Mouse (Mus musculus): Measurements from ENCODE around the gene Atad5.
"Not testable (repeated sequence)": the region's sequence is repeated elsewhere in the genome, so short reads cannot be mapped to it uniquely, and the experiment has no call there.

Atad5 gene

DNA sequence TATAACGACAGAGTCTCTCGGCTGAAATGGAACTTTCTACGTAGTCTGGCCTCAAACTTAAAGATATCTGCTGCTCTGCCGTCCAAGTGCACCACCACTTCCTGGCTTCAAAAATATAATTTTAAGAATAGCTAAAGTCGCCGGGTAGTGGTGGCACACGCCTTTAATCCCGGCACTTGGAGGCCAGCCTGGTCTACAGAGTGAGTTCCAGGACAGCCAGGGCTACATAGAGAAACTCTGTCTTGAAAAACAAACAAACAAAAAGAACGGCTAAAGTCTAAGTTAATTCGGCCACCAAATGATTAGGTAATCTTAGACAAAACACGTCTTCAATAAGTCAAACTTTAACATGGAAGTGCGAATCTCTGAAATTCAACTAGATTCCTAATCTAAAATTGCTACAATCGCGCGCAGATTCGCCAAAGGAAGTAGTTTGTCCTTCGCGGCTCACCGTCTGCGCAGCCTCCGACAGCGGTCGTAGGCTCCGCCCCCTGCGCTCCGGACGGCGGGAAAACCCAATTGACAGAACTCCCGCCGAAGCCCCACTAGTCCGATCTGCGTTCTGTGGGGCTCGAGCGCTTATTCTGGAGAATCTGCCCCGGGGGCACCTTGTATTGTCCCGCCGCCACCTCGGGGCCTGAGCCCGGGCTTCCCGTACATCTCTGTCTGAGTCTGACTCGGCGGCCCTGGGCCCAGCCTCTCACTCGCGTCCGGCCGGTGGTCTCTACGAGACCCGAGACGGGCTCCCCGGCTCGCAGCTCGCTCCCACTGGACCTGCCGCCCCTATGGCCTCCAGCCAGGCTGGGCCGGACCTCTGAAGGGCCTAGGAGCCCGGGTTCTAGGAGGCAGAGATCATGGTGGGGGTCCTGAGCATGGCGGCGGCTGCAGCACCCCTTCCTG, at the start of gene Atad5:
Gene Atad5, plus strand, starts transcription at position 484 of the 900 bp plus-strand sequence.
- in situ Hi-C loops (cut with MboI, MseI) = loop anchor here (5.0 kb wide), 1 partner anchor 48 kb away; no protein-coding TSS in a partner anchor

DNA sequence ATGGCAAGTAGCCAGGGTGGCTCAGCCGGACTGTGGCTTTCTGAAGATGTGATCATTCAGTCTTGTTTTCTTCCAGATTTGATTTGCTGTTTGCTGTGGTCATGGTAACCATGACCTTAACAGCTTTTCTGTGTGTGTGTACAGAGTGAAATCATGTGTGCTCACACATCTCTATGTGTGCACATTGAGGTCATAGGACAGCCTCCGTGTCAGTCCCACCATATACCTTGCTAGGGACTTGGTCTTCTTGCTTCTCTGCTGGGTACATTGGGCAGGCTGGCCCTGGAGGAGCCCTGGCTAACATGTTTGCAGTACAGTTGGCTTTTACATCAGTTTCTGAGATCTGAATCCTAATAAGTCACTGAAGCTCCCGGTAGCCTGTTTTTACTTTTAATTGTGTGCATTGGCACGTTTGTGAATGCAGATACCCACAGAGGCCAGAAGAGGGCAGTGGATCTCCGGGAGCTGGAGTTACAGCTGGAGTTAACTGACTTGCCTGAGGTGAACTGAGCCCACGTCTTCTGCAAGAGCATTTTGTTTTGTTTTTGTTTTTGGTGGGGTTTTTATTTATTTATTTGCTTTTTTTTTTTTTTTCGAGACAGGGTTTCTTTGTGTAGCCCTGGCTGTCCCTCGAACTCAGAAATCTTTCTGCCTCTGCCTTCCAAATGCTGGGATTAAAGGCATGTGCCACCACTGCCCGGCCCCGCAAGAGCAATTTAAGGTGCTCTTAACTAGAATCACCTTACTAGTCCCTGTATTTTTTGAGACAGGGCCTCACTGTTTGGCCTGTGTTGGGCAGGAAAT, 46.4 kb upstream of the Atad5 start:
- in situ Hi-C loops (cut with MboI, MseI) = no loop called here

DNA sequence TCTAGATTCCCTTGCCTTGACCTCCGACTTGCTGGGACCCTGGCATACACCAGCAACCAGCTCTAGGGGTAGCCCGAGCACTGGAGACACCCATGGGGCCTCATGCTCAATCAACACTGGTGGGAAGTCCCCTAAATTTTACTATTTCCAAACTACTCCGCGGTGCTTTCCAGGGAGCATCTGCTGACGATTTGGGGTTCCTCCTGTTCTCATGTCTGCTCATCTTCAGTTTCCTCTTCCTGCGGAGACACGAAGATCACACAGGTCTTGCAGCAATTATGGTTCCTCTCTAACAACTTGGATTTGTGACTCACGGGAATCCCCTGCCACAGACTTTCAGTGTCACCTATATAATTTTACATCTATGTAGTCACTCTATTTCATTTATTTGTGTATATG, 45.8 kb upstream of the Atad5 start:
- in situ Hi-C loops (cut with MboI, MseI) = no loop called here

DNA sequence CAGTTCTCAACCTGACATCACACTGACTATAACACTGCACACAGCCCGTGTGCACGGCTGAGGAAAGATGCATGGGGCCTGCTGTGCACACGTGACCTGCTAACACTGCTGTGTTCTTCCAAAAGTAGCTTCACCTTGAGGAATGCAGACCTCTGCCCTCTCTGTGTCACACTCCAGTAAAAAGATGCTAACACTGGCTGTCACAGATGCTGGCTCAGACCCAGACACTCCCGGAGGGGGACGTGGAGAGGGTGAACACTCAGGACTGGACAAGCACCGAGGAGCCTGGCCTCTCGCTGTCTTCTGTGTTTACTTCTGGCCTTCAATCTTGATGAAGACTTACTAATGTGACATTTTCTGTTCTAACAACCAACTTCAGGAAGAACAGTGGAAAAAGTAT, 42.3 kb upstream of the Atad5 start:
- in situ Hi-C loops (cut with MboI, MseI) = no loop called here

DNA sequence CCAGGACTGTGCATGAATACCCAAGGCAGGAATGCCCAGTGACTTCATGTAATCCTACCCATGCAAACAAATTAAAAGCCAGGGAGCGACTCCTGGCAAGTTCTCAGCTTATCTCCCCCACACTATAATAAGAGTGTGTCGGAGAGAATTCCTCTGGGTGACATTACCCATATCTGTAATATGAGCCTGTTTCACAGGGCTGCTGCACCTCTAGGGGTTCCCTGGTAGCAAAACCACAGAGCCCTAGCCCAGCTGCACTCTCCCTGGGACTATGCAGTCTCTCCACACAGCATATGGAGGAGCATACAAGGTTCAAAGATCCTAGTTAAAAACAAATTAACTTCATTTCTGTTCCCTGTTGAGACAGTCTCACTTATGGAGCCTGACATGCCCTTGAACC, 39.1 kb upstream of the Atad5 start:
- in situ Hi-C loops (cut with MboI, MseI) = no loop called here

DNA sequence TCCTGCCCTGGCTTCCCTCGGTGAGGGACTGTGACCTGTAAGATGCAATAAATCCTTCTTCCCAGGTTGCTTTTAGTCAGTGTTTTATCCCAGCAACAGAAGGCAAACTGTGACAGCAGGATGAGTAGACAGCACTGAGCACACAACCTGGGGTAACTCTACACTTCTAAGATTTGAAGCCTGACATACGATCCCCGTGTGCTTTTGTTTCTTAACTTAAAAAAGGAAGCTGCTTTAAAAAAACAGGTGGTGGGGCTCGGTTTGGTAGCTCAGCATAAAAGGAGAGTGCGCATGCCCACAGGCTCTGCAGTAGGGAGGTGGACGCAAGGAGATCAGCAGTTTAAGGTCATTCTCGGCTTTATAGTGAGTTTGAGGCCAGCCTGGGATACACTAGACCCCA, 36.7 kb upstream of the Atad5 start:
- in situ Hi-C loops (cut with MboI, MseI) = no loop called here

DNA sequence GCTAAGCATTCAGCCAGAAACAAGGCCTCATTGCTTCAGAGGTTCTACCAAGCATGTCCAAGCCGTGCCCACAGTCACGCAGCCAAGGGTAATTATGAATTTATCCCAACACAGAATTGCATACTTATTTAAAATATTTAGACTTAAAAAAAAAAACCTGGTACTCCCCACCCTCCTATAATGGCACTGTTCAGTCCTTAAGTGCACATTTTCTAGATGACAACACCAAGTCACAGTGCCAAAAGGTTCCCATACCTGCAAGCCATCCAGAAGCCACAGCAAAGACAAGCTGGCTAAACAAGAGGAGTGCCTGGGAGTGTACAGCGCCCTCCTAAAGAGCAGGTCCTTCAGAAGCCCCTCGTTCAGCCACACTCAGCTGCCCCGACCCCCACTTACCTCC, 36.0 kb upstream of the Atad5 start:
- in situ Hi-C loops (cut with MboI, MseI) = no loop called here

DNA sequence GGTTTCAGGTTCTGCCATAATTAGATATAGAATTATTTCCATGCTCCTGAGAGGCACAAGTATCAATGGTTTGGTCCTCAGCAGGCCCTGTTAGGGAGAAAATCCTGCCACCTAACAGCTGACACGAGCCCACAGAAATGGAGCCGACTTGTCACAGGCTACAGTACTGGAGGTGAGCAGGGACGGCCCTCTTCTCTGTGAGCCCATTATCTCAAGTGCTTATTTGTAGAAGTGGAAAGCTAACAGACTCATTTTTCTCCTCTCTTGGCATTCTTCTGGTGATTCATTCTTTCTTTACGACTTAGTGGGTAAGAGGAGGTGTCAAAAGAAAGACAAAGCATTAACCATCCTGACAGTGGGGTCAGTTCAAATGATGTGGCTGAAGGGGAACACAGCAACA, 34.5 kb upstream of the Atad5 start:
- in situ Hi-C loops (cut with MboI, MseI) = no loop called here

DNA sequence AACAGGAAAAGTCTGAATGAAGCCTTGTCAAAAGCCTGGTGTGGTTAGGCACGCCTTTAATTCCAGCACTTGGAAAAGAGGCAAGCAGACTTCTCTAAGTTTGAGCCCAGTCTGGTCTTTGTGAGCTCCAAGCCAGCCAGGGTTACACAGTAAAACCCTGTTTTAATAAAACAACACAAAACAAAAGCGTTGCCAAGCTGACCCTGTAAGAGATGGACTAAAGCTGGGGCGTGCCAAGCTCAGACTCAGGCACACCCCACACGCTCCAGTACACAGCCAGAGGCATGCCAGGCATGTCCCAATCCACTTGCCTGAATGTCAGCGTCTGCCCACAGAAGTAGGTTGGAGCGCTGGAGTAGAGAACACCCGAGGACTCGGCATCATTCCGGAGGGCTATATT, 33.1 kb upstream of the Atad5 start:
- in situ Hi-C loops (cut with MboI, MseI) = no loop called here

DNA sequence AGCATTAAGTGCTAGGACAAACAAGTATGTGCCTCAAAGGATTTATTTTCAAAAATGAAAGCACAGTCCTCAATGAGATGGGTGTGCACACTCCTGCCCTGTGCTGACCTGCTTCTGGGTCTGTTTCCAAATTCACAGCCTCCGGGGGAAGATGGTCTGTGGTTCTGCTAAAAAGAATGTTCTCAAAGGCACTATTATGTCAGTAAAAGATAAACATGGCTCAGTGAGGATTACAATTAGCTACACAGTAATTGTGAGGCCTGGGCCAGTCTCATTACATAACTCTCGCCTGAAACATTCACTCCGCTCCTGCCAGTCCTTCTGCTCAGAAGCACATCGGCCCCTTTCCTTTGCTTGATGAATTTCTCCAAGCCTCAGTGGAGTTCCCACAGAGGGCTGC, 27.0 kb upstream of the Atad5 start:
- in situ Hi-C loops (cut with MboI, MseI) = no loop called here

DNA sequence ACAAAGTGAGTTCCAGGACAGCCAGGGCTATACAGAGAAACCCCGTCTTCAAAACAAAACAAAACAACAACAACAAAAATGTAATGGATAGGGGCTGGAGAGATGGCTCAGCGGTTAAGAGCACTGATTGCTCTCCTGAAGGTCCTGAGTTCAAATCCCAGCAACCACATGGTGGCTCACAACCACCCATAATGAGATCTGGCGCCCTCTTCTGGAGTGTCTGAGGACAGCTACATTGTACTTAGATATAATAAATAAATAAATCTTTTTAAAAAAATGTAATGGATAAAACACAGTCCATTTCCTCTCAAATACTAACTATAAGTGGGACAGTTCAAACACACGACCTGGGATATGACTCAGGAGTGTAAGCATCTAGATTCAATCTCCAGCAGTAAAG, 22.8 kb upstream of the Atad5 start:
- in situ Hi-C loops (cut with MboI, MseI) = not testable (repeated sequence)

DNA sequence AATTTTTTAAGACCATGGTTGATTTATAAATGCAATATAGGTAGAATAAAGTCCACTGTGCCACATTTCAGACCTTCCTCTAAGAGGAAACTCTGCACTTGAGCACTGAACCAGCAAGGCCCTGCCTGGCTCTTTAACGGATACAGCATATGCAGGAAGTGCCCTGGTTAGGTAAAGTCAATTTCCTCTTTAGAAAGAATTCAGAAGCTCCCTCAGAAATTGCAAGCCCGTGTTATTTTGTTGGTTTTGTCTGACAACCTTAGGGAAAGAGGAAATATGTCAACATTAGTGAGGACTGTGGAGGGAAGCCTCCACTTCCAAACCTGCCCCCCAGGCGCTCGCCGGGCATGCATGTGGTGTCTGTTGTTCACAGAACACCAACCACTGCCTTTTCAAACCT, 21.6 kb upstream of the Atad5 start:
- in situ Hi-C loops (cut with MboI, MseI) = no loop called here

DNA sequence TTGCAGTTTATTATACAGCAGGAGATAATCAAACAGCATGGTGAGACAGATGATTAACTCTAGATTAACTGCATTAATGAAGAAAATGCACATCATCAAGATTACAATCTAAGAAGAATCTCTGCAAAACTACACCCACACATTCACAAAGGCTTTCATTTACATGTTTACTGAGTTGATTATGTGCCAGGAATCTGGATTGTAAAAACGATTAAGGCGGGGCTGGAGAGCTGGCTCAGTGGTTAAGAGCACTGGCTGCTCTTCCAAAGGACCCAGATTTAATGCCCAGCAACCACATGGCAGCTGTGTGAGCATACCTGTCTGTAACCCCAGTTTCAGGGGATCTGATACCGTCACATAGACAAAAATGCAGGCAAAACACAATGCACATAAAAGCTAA, 19.4 kb upstream of the Atad5 start:
- in situ Hi-C loops (cut with MboI, MseI) = no loop called here

DNA sequence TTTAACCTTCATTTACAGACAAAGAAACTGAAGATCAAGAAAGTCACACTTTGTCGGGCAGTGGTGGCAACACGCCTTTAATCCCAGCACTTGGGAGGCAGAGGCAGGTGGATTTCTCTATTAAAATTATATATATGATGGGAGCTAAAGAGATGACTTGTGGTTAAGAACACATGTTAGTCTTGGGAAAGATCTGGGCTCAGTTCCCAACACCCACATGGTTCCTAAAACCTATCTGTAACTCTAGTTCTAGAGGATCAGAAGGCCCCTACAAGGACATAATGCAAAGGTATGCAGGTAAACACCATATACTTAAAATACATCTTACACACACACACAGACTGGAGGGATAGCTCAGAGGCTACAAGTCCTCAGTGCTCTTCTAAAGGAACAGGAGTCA, 18.2 kb upstream of the Atad5 start:
- in situ Hi-C loops (cut with MboI, MseI) = no loop called here

DNA sequence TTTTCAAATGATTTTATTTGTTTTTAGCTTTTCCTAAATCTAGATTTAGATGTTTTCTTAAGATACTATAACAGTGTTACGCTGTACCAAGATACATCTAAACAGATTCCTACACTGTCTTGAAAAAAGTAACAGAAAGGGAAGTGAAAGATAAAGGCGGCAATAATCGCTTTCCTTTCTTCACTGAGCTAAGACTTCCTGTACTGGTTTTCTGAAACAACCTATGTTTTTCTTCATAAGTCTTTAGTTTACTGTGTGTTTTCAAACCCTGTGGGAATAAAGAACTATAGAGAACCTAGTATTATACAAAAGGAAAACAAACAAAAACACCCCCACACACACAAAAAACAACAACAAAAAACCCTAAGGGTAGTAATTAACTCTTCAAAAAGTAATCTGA, 16.8 kb upstream of the Atad5 start:
- in situ Hi-C loops (cut with MboI, MseI) = no loop called here

DNA sequence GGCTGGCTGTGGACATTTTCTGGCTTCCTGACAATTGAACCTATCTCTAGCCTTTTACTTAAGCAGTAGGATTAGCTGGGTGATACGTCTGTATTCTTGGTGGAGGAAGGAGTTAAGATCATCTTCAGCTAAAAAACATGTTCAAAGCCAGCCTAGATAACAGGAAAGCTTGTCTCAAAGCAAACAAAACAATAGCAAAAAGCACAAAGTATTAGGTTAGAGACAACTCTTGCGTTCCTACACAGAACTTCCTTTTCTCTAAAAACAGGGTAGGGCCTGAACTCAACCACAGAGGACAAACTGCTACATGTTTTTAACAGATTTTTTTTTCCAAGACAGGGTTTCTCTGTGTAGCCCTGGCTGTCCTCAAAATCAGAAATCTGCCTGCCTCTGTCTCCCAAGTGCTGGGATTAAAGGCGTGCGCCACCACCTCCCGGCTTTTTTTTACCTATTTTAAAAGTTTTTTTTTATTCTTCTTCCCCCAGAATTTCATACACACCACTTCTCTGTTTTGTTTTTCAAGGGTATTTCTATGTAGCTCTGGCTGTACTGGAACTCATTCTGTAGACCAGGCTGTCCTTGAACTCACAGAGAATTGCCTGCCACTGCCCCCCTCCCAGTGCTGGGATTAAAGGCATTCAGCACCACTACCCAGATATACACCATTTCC, 13.5 kb upstream of the Atad5 start:
- in situ Hi-C loops (cut with MboI, MseI) = no loop called here

DNA sequence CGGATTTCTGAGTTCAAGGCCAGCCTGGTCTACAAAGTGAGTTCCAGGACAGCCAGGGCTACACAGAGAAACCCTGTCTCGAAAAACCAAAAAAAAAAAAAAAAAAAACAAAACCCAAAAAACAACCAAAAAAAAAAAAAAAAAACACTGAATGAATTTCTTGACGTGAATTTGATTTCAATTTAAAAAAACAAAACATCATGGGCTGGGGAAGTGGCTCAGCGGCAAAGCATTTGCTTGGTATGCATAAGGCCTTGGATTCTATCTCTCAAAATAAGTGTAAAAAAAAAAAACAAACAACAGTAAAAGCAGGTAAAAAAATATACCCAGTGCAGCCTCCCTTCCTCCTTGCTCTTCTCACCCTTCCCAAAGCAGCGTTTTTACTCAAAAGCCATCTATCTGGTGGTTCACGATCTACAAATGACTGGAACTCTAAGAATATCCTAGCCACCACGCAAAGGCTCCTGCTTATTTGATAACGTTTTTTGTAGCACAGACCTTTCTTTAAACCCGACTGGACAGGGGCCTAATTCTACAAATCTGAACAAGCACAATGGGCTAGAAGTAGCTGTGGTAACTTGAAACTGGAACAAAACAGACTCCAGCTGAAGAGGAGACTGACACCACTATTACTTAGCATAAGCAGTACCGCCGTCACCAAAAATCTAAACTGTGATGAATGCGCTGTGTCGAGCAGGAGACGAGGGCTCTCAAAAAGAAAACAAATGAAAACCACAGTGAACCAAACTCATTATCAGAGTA, 11.2 kb upstream of the Atad5 start:
- in situ Hi-C loops (cut with MboI, MseI) = no loop called here

DNA sequence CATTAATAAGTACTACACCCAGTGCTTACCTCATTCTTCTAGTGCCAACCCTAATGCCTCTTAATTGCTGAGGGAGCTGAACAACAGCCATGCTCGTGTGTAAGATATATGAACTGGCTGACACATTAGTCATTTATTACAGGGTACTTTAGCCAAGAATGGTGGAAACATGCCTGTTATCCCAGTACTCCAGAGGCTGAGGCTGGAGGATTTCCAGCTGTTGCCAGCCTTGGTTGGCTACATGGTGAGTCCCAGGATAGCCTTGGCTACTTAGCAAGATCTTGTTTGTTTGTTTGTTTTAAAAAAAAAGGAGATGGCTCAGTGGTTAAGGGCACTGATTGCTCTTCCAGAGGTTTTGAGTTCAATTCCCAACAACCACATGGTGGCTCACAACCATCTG, 10.4 kb upstream of the Atad5 start:
- in situ Hi-C loops (cut with MboI, MseI) = no loop called here

DNA sequence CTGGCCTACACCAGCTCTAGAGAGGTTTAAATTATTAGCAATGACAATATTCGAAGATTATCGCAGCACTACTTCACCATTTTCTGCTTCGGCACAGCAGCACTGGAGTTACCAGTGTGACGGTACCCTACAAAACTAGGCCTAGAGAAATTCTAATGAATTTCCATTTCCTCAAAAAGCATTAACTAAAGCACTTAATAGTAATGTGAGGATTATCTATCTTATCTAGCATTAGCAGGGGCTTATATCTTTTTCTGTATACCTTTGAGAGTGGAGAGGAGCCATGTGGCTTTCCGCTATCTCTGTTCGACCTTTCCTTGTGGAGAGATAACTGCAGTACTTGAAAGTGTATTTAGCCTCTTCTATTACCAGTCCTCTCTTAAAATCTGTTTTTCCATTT, 9.4 kb upstream of the Atad5 start:
- in situ Hi-C loops (cut with MboI, MseI) = no loop called here

DNA sequence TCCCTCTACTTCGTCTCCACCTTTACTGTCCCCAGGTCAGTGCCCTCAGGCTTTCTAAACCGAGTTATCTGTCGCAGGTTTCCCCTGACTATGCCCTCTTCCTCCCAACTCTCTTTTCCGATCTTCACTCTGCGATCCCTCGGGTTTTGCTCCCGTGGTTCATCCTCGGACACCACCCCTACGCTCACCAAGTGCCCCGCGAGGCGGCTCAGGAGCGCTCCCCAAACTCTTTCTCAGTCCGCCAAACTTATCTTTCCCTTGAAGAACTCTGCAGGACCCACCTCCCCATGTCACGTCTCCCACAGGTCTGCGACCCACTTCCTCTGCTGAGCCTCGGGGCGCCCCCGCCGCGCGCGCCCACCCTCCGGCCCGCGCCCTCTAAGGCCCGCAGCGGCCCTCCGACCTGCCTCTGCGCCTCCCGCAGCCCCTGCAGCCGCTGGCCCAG, 8.8 kb upstream of the Atad5 start:
- in situ Hi-C loops (cut with MboI, MseI) = no loop called here
